Mouse (Mus musculus) hindbrain, embryonic 10.5 days (tissue): Measurements from ENCODE around the gene Lyz1. TPM values are rescaled to one million over a fixed set of nuclear protein-coding genes. Genes with fewer than 3 reads are reported as not detected.

Source experiments
- DNase-seq: peaks from one replicate; pipeline ENCODE4 v3.0.0-alpha.2; 2017; ENCODE audit warnings: low spot score
- H3K27ac ChIP-seq: fragments of 300-500 bp; sonication (generic); 2 replicates; pipeline ENCODE4 v1.5.1; 2016; ENCODE audit warnings: mild to moderate bottlenecking, moderate library complexity
- H3K27me3 ChIP-seq: fragments of 300-500 bp; sonication (generic); 2 replicates; pipeline ENCODE4 v1.6.1; 2016; ENCODE audit warnings: mild to moderate bottlenecking; ENCODE audit not compliant: poor library complexity, insufficient read depth, severe bottlenecking
- H3K36me3 ChIP-seq: fragments of 300-500 bp; sonication (generic); 2 replicates; pipeline ENCODE4 v1.6.1; 2016; ENCODE audit warnings: mild to moderate bottlenecking, moderate library complexity
- H3K4me1 ChIP-seq: fragments of 300-500 bp; sonication (generic); replicated peaks from 2 replicates; pipeline ENCODE4 v1.6.1; 2016; ENCODE audit warnings: mild to moderate bottlenecking
- H3K4me3 ChIP-seq: fragments of 300-500 bp; sonication (generic); 2 replicates; pipeline ENCODE4 v1.5.1; 2016; ENCODE audit warnings: mild to moderate bottlenecking, moderate library complexity
- H3K9me3 ChIP-seq: fragments of 300-500 bp; sonication (generic); 2 replicates; pipeline ENCODE4 v1.6.1; 2016; ENCODE audit warnings: mild to moderate bottlenecking, moderate library complexity
- WGBS: fragments of 180-500 bp; shearing (Covaris S2); methylation state at CpG from one replicate; pipeline ENCODE4 v1.1.7; 2016; 5-methylcytosine and 5-hydroxymethylcytosine counted together
- polyA plus RNA-seq: library from polyadenylated mRNA; unstranded; fragments of >200 nt; fragmentation: Nextera tagmentation; extraction: Ambion mirVana; gene quantifications from 2 replicates; pipeline ENCODE4 v1.2.1, GENCODE M21; 2016

Gene Lyz1
- polyA plus RNA-seq, 1 experiment from 2014 or later: not detected

DNA sequence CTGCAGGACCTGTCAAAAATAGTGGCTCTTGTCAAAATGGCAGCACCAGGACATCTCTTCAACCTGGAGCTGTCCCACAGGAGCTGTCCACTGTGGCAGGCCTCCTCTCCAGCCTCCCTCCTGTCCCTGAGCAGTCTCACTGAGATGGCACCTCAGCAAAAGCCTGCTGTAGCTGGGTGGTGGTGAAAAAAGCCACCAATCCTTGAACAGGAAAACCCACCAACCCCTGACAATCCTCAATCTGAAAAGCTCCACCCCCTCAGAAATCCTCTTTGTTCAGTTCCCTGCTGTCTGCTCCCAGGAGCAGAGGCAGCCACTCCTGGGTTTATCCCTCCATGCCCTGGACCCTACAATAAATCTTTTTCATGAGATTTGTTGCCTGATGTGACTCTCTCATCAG lies 32.8 kb downstream of the Lyz1 start:
- H3K9me3 ChIP-seq: peaks cover 16% of the 10 kb centered on the region
- no peaks in the 10 kb centered on the region for H3K27me3 ChIP-seq
- no peak overlapping the region for H3K4me3 ChIP-seq
- H3K4me1 ChIP-seq: peaks cover 8% of the 10 kb centered on the region; the same call in 1 of the 2 replicates
- H3K36me3 ChIP-seq: no peaks in the 10 kb centered on the region
- H3K27ac ChIP-seq: peak overlapping the region; percentile 74
- DNase-seq: no peak

DNA sequence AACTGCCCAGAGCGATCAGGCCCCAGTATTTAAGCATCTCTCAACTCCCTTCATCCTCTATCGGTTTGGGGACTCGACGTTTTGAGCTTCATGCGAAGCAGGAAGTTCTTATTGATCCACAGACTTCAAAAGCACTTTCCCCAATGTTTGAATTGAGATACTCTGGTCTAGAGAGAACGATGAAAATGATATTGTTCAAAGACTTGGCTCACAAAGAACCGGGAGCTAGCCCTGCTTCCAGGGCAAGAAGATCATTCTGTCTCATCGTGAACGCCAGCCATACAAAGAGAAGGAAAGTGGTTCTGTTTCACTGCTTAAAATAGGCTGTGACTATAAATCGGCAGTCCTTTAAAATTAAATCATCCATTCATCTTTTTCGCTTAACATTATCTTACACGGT lies 54.1 kb downstream of the Lyz1 start, which contains the start of gene 9530003J23Rik:
Gene 9530003J23Rik, minus strand, starts transcription at position 101 of the 400 bp plus-strand sequence.
- no peaks in the 10 kb centered on the region for H3K9me3 ChIP-seq
- no peak within 1 kb of the TSS for H3K27ac ChIP-seq
- H3K4me3 ChIP-seq: no peak within 1 kb of the TSS
- H3K27me3 ChIP-seq: no peaks in the 10 kb centered on the region
- H3K36me3 ChIP-seq: no peaks in the 10 kb centered on the region
- no peak for DNase-seq
- 90% methylated on average over 12 of the region's 12 CpGs for WGBS
- H3K4me1 ChIP-seq: no peaks in the 10 kb centered on the region

Other genes starting within 250 kb of the Lyz1 start
- gene Lrrc10, start 247.5 kb downstream of the Lyz1 start, polyA plus RNA-seq: not detected in 2 replicates
- gene Cct2, start 229.1 kb downstream of the Lyz1 start, polyA plus RNA-seq: 264 and 323 TPM in 2 replicates
- 19.8 and 21.4 TPM in 2 replicates for gene Frs2, start 144.3 kb downstream of the Lyz1 start, polyA plus RNA-seq
- gene Yeats4, start 68.4 kb downstream of the Lyz1 start, polyA plus RNA-seq: 112 and 114 TPM in 2 replicates
- gene 9530003J23Rik, start 54.2 kb downstream of the Lyz1 start, polyA plus RNA-seq: not detected in 2 replicates
- 8.7 and 16.7 TPM in 2 replicates for gene Lyz2, start 10.5 kb downstream of the Lyz1 start, polyA plus RNA-seq
- 188 and 221 TPM in 2 replicates for gene Cpsf6, start 87.1 kb upstream of the Lyz1 start, polyA plus RNA-seq